Mouse (Mus musculus): Measurements from ENCODE around the gene Atp1b1. TPM values are rescaled to one million over a fixed set of nuclear protein-coding genes. Genes with fewer than 3 reads are reported as not detected.
A peak's percentile ranks its signal among the peaks of the same experiment; 100 is the strongest.

Gene Atp1b1
- polyA plus RNA-seq, 1 experiment = 1,094 TPM

- Histone ChIP-seq H3K27ac (ENCODE audit: insufficient read depth, low read depth, low read length) (0 out of 2 replicates have a peak overlapping the region, but pooled peaks have one; percentile 0), H3K36me3 (ENCODE audit: control insufficient read depth, insufficient read depth, low read length) (peaks cover 32% of the 10 kb centered on the region)
- peak; percentile 9 for DNase-seq
These were observed 17.3 kb downstream of the Atp1b1 start for GRCm38 (mm10) chr1:164440708-164441407.

GRCm38 (mm10) chr1:164440230-164440629 is 17.9 kb downstream of the Atp1b1 start:
- 68% methylated on average over 6 of the region's 6 CpGs for WGBS
- no peak overlapping the region for H3K4me3 ChIP-seq (ENCODE audit: insufficient read depth, low read depth, low read length)
- H3K27me3 ChIP-seq (replicated peaks; ENCODE audit: control insufficient read depth, insufficient read depth, low read length) = no peaks in the 10 kb centered on the region
- TF ChIP-seq POLR2A (IDR thresholded peaks at IDR 0.05; ENCODE audit: low read depth, low read length) = no peak
- TF ChIP-seq CTCF (conservative IDR thresholded peaks at IDR 0.05; ENCODE audit: insufficient read depth, insufficient read length, low read depth, low read length) = no peak
- no peak for DNase-seq
- peaks cover 32% of the 10 kb centered on the region for H3K36me3 ChIP-seq (ENCODE audit: control insufficient read depth, insufficient read depth, low read length)
- H3K4me1 ChIP-seq (ENCODE audit: control insufficient read depth, insufficient read depth, low read length) = peaks cover 6% of the 10 kb centered on the region; the same call in 1 of the 2 replicates
- H3K27ac ChIP-seq (ENCODE audit: insufficient read depth, low read depth, low read length) = no peak overlapping the region

More at GRCm38 (mm10) chr1:164440708-164441407, 17.3 kb downstream of the Atp1b1 start:
- WGBS = 54% methylated on average over 11 of the region's 11 CpGs
- Histone ChIP-seq H3K4me1 (ENCODE audit: control insufficient read depth, insufficient read depth, low read length) (peaks cover 3% of the 10 kb centered on the region; the same call in 1 of the 2 replicates), H3K27me3 (replicated peaks; ENCODE audit: control insufficient read depth, insufficient read depth, low read length) (no peaks in the 10 kb centered on the region), H3K4me3 (ENCODE audit: insufficient read depth, low read depth, low read length) (no peak overlapping the region)
- TF ChIP-seq CTCF (conservative IDR thresholded peaks at IDR 0.05; ENCODE audit: insufficient read depth, insufficient read length, low read depth, low read length) (no peak), POLR2A (IDR thresholded peaks at IDR 0.05; ENCODE audit: low read depth, low read length) (no peak)

- no peak for DNase-seq
- no peak for TF ChIP-seq CTCF (conservative IDR thresholded peaks at IDR 0.05; ENCODE audit: insufficient read depth, insufficient read length, low read depth, low read length)
- no peak for TF ChIP-seq POLR2A (IDR thresholded peaks at IDR 0.05; ENCODE audit: low read depth, low read length)
- H3K27me3 ChIP-seq (replicated peaks; ENCODE audit: control insufficient read depth, insufficient read depth, low read length) = no peaks in the 10 kb centered on the region
- peaks cover 27% of the 10 kb centered on the region for H3K36me3 ChIP-seq (ENCODE audit: control insufficient read depth, insufficient read depth, low read length)
- H3K4me3 ChIP-seq (ENCODE audit: insufficient read depth, low read depth, low read length) = no peak overlapping the region
- H3K4me1 ChIP-seq (ENCODE audit: control insufficient read depth, insufficient read depth, low read length) = peaks cover 23% of the 10 kb centered on the region; the same call in 1 of the 2 replicates
- 57% methylated on average over 7 of the region's 7 CpGs for WGBS
- peak overlapping the region; percentile 42; the same call in 1 of the 2 replicates for H3K27ac ChIP-seq (ENCODE audit: insufficient read depth, low read depth, low read length)
These were observed 21.4 kb downstream of the Atp1b1 start for GRCm38 (mm10) chr1:164436749-164437148.

GRCm38 (mm10) chr1:164434049-164434448 is 24.1 kb downstream of the Atp1b1 start:
- H3K4me1 ChIP-seq (ENCODE audit: control insufficient read depth, insufficient read depth, low read length) = peaks cover 23% of the 10 kb centered on the region; the same call in 1 of the 2 replicates
- no peak overlapping the region for H3K4me3 ChIP-seq (ENCODE audit: insufficient read depth, low read depth, low read length)
- H3K36me3 ChIP-seq (ENCODE audit: control insufficient read depth, insufficient read depth, low read length) = peaks cover 15% of the 10 kb centered on the region
- H3K27me3 ChIP-seq (replicated peaks; ENCODE audit: control insufficient read depth, insufficient read depth, low read length) = no peaks in the 10 kb centered on the region
- no peak for DNase-seq
- H3K27ac ChIP-seq (ENCODE audit: insufficient read depth, low read depth, low read length) = no peak overlapping the region
- TF ChIP-seq POLR2A (IDR thresholded peaks at IDR 0.05; ENCODE audit: low read depth, low read length) = no peak
- no peak for TF ChIP-seq CTCF (conservative IDR thresholded peaks at IDR 0.05; ENCODE audit: insufficient read depth, insufficient read length, low read depth, low read length)
- WGBS = 54% methylated on average over 6 of the region's 6 CpGs

GRCm38 (mm10) chr1:164432649-164433048 is 25.5 kb downstream of the Atp1b1 start:
- TF ChIP-seq POLR2A (IDR thresholded peaks at IDR 0.05; ENCODE audit: low read depth, low read length) (no peak), CTCF (conservative IDR thresholded peaks at IDR 0.05; ENCODE audit: insufficient read depth, insufficient read length, low read depth, low read length) (no peak)
- WGBS = 29% methylated on average over 5 of the region's 5 CpGs
- Histone ChIP-seq H3K27ac (ENCODE audit: insufficient read depth, low read depth, low read length) (no peak overlapping the region), H3K4me1 (ENCODE audit: control insufficient read depth, insufficient read depth, low read length) (peaks cover 23% of the 10 kb centered on the region; the same call in 1 of the 2 replicates), H3K27me3 (replicated peaks; ENCODE audit: control insufficient read depth, insufficient read depth, low read length) (no peaks in the 10 kb centered on the region), H3K4me3 (ENCODE audit: insufficient read depth, low read depth, low read length) (no peak overlapping the region), H3K36me3 (ENCODE audit: control insufficient read depth, insufficient read depth, low read length) (peaks cover 8% of the 10 kb centered on the region)
- DNase-seq = peak; percentile 45

GRCm38 (mm10) chr1:164428644-164429043 is 29.5 kb downstream of the Atp1b1 start:
- 94% methylated on average over 9 of the region's 9 CpGs for WGBS
- no peaks in the 10 kb centered on the region for H3K36me3 ChIP-seq (ENCODE audit: control insufficient read depth, insufficient read depth, low read length)
- no peak overlapping the region for H3K4me3 ChIP-seq (ENCODE audit: insufficient read depth, low read depth, low read length)
- DNase-seq = no peak
- no peaks in the 10 kb centered on the region for H3K27me3 ChIP-seq (replicated peaks; ENCODE audit: control insufficient read depth, insufficient read depth, low read length)
- TF ChIP-seq POLR2A (IDR thresholded peaks at IDR 0.05; ENCODE audit: low read depth, low read length) (no peak), CTCF (conservative IDR thresholded peaks at IDR 0.05; ENCODE audit: insufficient read depth, insufficient read length, low read depth, low read length) (no peak)
- H3K4me1 ChIP-seq (ENCODE audit: control insufficient read depth, insufficient read depth, low read length) = peaks cover 12% of the 10 kb centered on the region; the same call in 1 of the 2 replicates
- no peak overlapping the region for H3K27ac ChIP-seq (ENCODE audit: insufficient read depth, low read depth, low read length)

- 73% methylated on average over 7 of the region's 7 CpGs for WGBS
- Histone ChIP-seq H3K27ac (ENCODE audit: insufficient read depth, low read depth, low read length) (no peak overlapping the region), H3K4me1 (ENCODE audit: control insufficient read depth, insufficient read depth, low read length) (peaks cover 4% of the 10 kb centered on the region; the same call in 1 of the 2 replicates), H3K4me3 (ENCODE audit: insufficient read depth, low read depth, low read length) (no peak overlapping the region), H3K36me3 (ENCODE audit: control insufficient read depth, insufficient read depth, low read length) (no peaks in the 10 kb centered on the region), H3K27me3 (replicated peaks; ENCODE audit: control insufficient read depth, insufficient read depth, low read length) (no peaks in the 10 kb centered on the region)
- TF ChIP-seq CTCF (conservative IDR thresholded peaks at IDR 0.05; ENCODE audit: insufficient read depth, insufficient read length, low read depth, low read length) (no peak), POLR2A (IDR thresholded peaks at IDR 0.05; ENCODE audit: low read depth, low read length) (no peak)
- no peak for DNase-seq
These were observed 30.4 kb downstream of the Atp1b1 start for GRCm38 (mm10) chr1:164427777-164428176.

Measured in kidney, adult 2 months (tissue).